In the genomic region with DNA sequence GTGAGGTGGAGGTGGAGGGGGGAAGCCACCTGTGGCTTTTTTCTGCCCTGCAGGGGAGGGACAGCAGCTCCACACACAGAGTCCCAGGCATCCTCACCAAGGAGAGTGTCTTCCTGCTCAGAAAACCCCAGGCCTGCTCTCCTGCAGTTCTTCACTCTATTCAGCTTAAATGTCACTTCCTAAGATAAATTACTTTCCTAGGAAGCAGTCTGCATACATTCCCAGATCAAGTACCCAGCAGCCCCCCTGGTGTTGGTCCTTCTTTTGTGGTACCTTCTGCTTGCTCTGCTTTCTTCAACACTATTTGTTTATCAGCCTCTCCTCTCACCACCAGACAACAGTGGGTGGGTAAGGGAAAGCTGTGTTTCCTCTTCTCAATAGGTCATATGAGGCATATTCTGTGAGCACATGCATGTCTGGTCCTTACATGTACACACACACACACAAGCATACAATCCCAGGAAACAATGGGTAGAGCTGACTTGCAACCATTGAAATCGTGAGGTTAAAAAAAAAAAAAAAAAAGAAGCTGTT, we compare ENCODE assay signal across 23 mouse cellular contexts.
A peak's percentile ranks its signal among the peaks of the same experiment; 100 is the strongest.
DNase-seq lines count a peak whose midpoint lies in the region; ATAC-seq and TF ChIP-seq lines count a peak whose summit lies in the region.
"Had no signal": no experiment of that assay in that cellular context is flagged by ENCODE, and none has a peak within 500 bp of the region (broad histone marks: within the 10 kb centered on the region; RNA-seq: fewer than 3 reads in every experiment).

No protein-coding gene starts in this region.

- H3K27me3 ChIP-seq in hindbrain, embryonic 13.5 days = no peaks in the 10 kb centered on the region
- H3K27me3 ChIP-seq in hindbrain, embryonic 14.5 days (ENCODE audit: control insufficient read depth, insufficient read depth, low read length) = no peaks in the 10 kb centered on the region
- no peaks in the 10 kb centered on the region for H3K27me3 ChIP-seq in liver, postnatal 0 days (ENCODE audit: insufficient read depth, low read length)
- no peaks in the 10 kb centered on the region for H3K27me3 ChIP-seq in forebrain, postnatal 0 days (ENCODE audit: insufficient read depth, low read length)
- H3K27me3 ChIP-seq: limb, embryonic 13.5 days; lung, embryonic 15.5 days; stomach, embryonic 15.5 days had no signal

- TF ChIP-seq CTCF in liver, postnatal 0 days (IDR thresholded peaks at IDR 0.05; ENCODE audit: low read depth) = no peak
- no peak for TF ChIP-seq CTCF in forebrain, postnatal 0 days (IDR thresholded peaks at IDR 0.05; ENCODE audit: low read depth)

- H3K4me2 ChIP-seq in hindbrain, embryonic 13.5 days = no peak overlapping the region
- H3K4me2 ChIP-seq in hindbrain, embryonic 14.5 days (replicated peaks) = no peak overlapping the region
- H3K4me2 ChIP-seq in liver, postnatal 0 days (ENCODE audit: low read depth, low read length) = no peak overlapping the region
- no peak overlapping the region for H3K4me2 ChIP-seq in forebrain, postnatal 0 days (ENCODE audit: low read depth)
- H3K4me2 ChIP-seq: limb, embryonic 13.5 days; lung, embryonic 15.5 days; midbrain, embryonic 11.5 days; stomach, embryonic 15.5 days had no signal

- no peak overlapping the region for H3K27ac ChIP-seq in hindbrain, embryonic 13.5 days
- no peak overlapping the region for H3K27ac ChIP-seq in hindbrain, embryonic 14.5 days
- 0 out of 2 replicates have a peak overlapping the region, but pooled peaks have one; percentile 12 for H3K27ac ChIP-seq in liver, postnatal 0 days (ENCODE audit: low read depth)
- no peak overlapping the region for H3K27ac ChIP-seq in forebrain, postnatal 0 days (ENCODE audit: low read depth, low read length)
- H3K27ac ChIP-seq: embryonic facial prominence, embryonic 10.5 days; heart, adult 2 months; limb, embryonic 13.5 days; lung, embryonic 15.5 days; stomach, embryonic 15.5 days had no signal

- peak overlapping the region; percentile 46; the same call in 1 of the 2 replicates for H3K9ac ChIP-seq in hindbrain, embryonic 13.5 days
- H3K9ac ChIP-seq in hindbrain, embryonic 14.5 days = no peak overlapping the region
- H3K9ac ChIP-seq in liver, postnatal 0 days (replicated peaks) = no peak overlapping the region
- H3K9ac ChIP-seq in forebrain, postnatal 0 days = no peak overlapping the region
- H3K9ac ChIP-seq: limb, embryonic 13.5 days; lung, embryonic 15.5 days; stomach, embryonic 15.5 days had no signal

- whole genome bisulfite sequencing in hindbrain, embryonic 13.5 days = 21% methylated on average over 1 of the region's 1 CpGs
- 33% methylated on average over 1 of the region's 1 CpGs for WGBS in hindbrain, embryonic 14.5 days
- WGBS in liver, postnatal 0 days (ENCODE audit: insufficient replicate concordance) = 23% methylated on average over 1 of the region's 1 CpGs
- WGBS in forebrain, postnatal 0 days = 80% methylated on average over 1 of the region's 1 CpGs

- 0 out of 2 replicates have a peak, but pooled peaks have one; percentile 32 for ATAC-seq in hindbrain, embryonic 13.5 days (ENCODE audit: low FRiP score)
- ATAC-seq in hindbrain, embryonic 14.5 days (ENCODE audit: low FRiP score) = no peak
- no peak for ATAC-seq in liver, postnatal 0 days
- no peak for ATAC-seq in forebrain, postnatal 0 days
- ATAC-seq: forebrain, embryonic 16.5 days; hindbrain, embryonic 16.5 days had no signal

- peaks cover 10% of the 10 kb centered on the region for H3K4me1 ChIP-seq in hindbrain, embryonic 13.5 days (replicated peaks)
- H3K4me1 ChIP-seq in hindbrain, embryonic 14.5 days (replicated peaks; ENCODE audit: control insufficient read depth, insufficient read depth, low read length) = peaks cover 4% of the 10 kb centered on the region; the same call in 1 of the 2 replicates
- peaks cover 25% of the 10 kb centered on the region for H3K4me1 ChIP-seq in liver, postnatal 0 days (ENCODE audit: insufficient read depth)
- H3K4me1 ChIP-seq in forebrain, postnatal 0 days (ENCODE audit: insufficient read depth) = no peaks in the 10 kb centered on the region
- H3K4me1 ChIP-seq: stomach, embryonic 15.5 days had no signal

- no peaks in the 10 kb centered on the region for H3K9me3 ChIP-seq in hindbrain, embryonic 13.5 days
- no peaks in the 10 kb centered on the region for H3K9me3 ChIP-seq in hindbrain, embryonic 14.5 days (ENCODE audit: control insufficient read depth, low read length)
- H3K9me3 ChIP-seq in liver, postnatal 0 days (ENCODE audit: low read length) = no peaks in the 10 kb centered on the region
- H3K9me3 ChIP-seq in forebrain, postnatal 0 days (ENCODE audit: low read length) = no peaks in the 10 kb centered on the region
- H3K9me3 ChIP-seq: embryonic facial prominence, embryonic 10.5 days; limb, embryonic 13.5 days; lung, embryonic 15.5 days; stomach, embryonic 15.5 days had no signal

- no peaks in the 10 kb centered on the region for H3K36me3 ChIP-seq in hindbrain, embryonic 13.5 days
- H3K36me3 ChIP-seq in hindbrain, embryonic 14.5 days (replicated peaks; ENCODE audit: control insufficient read depth, insufficient read depth) = 0 out of 2 replicates have a peak, but pooled peaks cover 4% of the 10 kb centered on the region
- no peaks in the 10 kb centered on the region; the same call in 1 of the 2 replicates for H3K36me3 ChIP-seq in liver, postnatal 0 days (replicated peaks; ENCODE audit: insufficient read depth, low read length)
- H3K36me3 ChIP-seq in forebrain, postnatal 0 days (ENCODE audit: insufficient read depth) = no peaks in the 10 kb centered on the region
- H3K36me3 ChIP-seq: lung, embryonic 15.5 days had no signal

- peak; percentile 43 for DNase-seq in heart, adult 11 months
- no peak for DNase-seq in heart, adult 9 months (ENCODE audit: low spot score in 2 of 2)
- DNase-seq in hindbrain, embryonic 14.5 days (ENCODE audit: low spot score) = no peak
- DNase-seq in R1 (ENCODE audit: low read depth, low spot score) = peak; percentile 70
- peak; percentile 8 for DNase-seq in liver, postnatal 0 days
- DNase-seq in forebrain, postnatal 0 days = no peak
- DNase-seq: adrenal gland, postnatal 36 days; cerebellum, adult 9-10 months; gastrocnemius, postnatal 14 days; heart, adult 2 months; heart, postnatal 14 days; kidney, adult 11 months; kidney, postnatal 4 days; lung, postnatal 36 days; thymus, postnatal 25 days had no signal

- no peak overlapping the region for H3K4me3 ChIP-seq in hindbrain, embryonic 13.5 days
- H3K4me3 ChIP-seq in hindbrain, embryonic 14.5 days (replicated peaks; ENCODE audit: low read length) = no peak overlapping the region
- no peak overlapping the region for H3K4me3 ChIP-seq in liver, postnatal 0 days (ENCODE audit: low read depth, low read length)
- H3K4me3 ChIP-seq in forebrain, postnatal 0 days (ENCODE audit: low read depth, low read length) = no peak overlapping the region
- H3K4me3 ChIP-seq: embryonic facial prominence, embryonic 10.5 days; heart, adult 2 months; limb, embryonic 13.5 days; lung, embryonic 15.5 days; stomach, embryonic 15.5 days had no signal

- TF ChIP-seq EP300 in liver, postnatal 0 days (IDR thresholded peaks at IDR 0.05; ENCODE audit: low read depth) = no peak

Comparison
In these comparisons a context has a peak if more than half of its experiments do, and no peak if none do; other contexts are left out.
1. DNase-seq: peak in heart, adult 11 months (single experiment), R1 (single experiment) and liver, postnatal 0 days (single experiment); none in heart, adult 9 months (0 of 2), hindbrain, embryonic 14.5 days (single experiment) and forebrain, postnatal 0 days (single experiment).